Mouse (Mus musculus) cerebellum, adult 9-10 months (tissue): Measurements from ENCODE around the gene Ugt1a6a.
"Not testable (repeated sequence)": the region's sequence is repeated elsewhere in the genome, so short reads cannot be mapped to it uniquely, and the experiment has no call there.

Experiments used
- DNase-seq: peaks from one replicate; pipeline ENCODE4 v3.0.0; 2022

Ugt1a6a gene

GRCm38 (mm10) chr1:88134457-88135011 is at the start of gene Ugt1a6a:
TSS of gene Ugt1a6a (plus strand) at chr1:88134809.
- not testable (repeated sequence) for DNase-seq

GRCm38 (mm10) chr1:88086125-88086524 is 48.5 kb upstream of the Ugt1a6a start:
- DNase-seq = no peak

GRCm38 (mm10) chr1:88087513-88087912 is 47.1 kb upstream of the Ugt1a6a start, which contains the start of gene Ugt1a8:
TSS of gene Ugt1a8 (plus strand) at chr1:88087813.
- no peak for DNase-seq

- no peak for DNase-seq
Observed at GRCm38 (mm10) chr1:88092341-88092740, 42.3 kb upstream of the Ugt1a6a start.

GRCm38 (mm10) chr1:88094270-88094676 is 40.3 kb upstream of the Ugt1a6a start:
- not testable (repeated sequence) for DNase-seq

- DNase-seq = no peak
Observed at GRCm38 (mm10) chr1:88094941-88095492, 39.6 kb upstream of the Ugt1a6a start, which contains the start of gene Ugt1a7c. TSS of gene Ugt1a7c (plus strand) at chr1:88095062.

- DNase-seq = not testable (repeated sequence)
Observed at GRCm38 (mm10) chr1:88098546-88098945, 36.1 kb upstream of the Ugt1a6a start.

GRCm38 (mm10) chr1:88099691-88100090 is 34.9 kb upstream of the Ugt1a6a start:
- not testable (repeated sequence) for DNase-seq

GRCm38 (mm10) chr1:88103019-88103418 is 31.6 kb upstream of the Ugt1a6a start, which contains the start of gene Ugt1a6b:
TSS of gene Ugt1a6b (plus strand) at chr1:88103252.
- not testable (repeated sequence) for DNase-seq

- not testable (repeated sequence) for DNase-seq
Observed at GRCm38 (mm10) chr1:88103697-88104468, 30.7 kb upstream of the Ugt1a6a start.

- no peak for DNase-seq
Observed at GRCm38 (mm10) chr1:88104667-88105430, 29.8 kb upstream of the Ugt1a6a start.

GRCm38 (mm10) chr1:88105656-88106055 is 29.0 kb upstream of the Ugt1a6a start:
- DNase-seq = no peak

GRCm38 (mm10) chr1:88109027-88109557 is 25.5 kb upstream of the Ugt1a6a start:
- not testable (repeated sequence) for DNase-seq

- not testable (repeated sequence) for DNase-seq
Observed at GRCm38 (mm10) chr1:88109604-88110003, 25.0 kb upstream of the Ugt1a6a start.

GRCm38 (mm10) chr1:88112769-88113168 is 21.8 kb upstream of the Ugt1a6a start:
- not testable (repeated sequence) for DNase-seq

- not testable (repeated sequence) for DNase-seq
Observed at GRCm38 (mm10) chr1:88120550-88120949, 14.1 kb upstream of the Ugt1a6a start.

- not testable (repeated sequence) for DNase-seq
Observed at GRCm38 (mm10) chr1:88121521-88121920, 13.1 kb upstream of the Ugt1a6a start.

- DNase-seq = not testable (repeated sequence)
Observed at GRCm38 (mm10) chr1:88125827-88126360, 8.7 kb upstream of the Ugt1a6a start.

- not testable (repeated sequence) for DNase-seq
Observed at GRCm38 (mm10) chr1:88129091-88129490, 5.5 kb upstream of the Ugt1a6a start.

GRCm38 (mm10) chr1:88130223-88130622 is 4.4 kb upstream of the Ugt1a6a start:
- not testable (repeated sequence) for DNase-seq

- no peak for DNase-seq
Observed at GRCm38 (mm10) chr1:88133908-88134456, 627 bp upstream of the Ugt1a6a start.
